Mouse (Mus musculus) embryo, embryonic 9.5 days (tissue): ENCODE data around the gene Irf2.
A peak's percentile ranks its signal among the peaks of the same experiment; 100 is the strongest.

Source experiments
- DNase-seq: peaks from one replicate; pipeline ENCODE4 v3.0.0-alpha.2; 2017; ENCODE audit errors: extremely low spot score

Irf2 gene

GRCm38 (mm10) chr8:46739003-46739949 lies at the start of gene Irf2:
TSS of gene Irf2 (plus strand) at chr8:46739732.
- peak; percentile 90 for DNase-seq

- DNase-seq, result peak; percentile 16
Observed at GRCm38 (mm10) chr8:46690111-46690510, 49.4 kb upstream of the Irf2 start.

DNA sequence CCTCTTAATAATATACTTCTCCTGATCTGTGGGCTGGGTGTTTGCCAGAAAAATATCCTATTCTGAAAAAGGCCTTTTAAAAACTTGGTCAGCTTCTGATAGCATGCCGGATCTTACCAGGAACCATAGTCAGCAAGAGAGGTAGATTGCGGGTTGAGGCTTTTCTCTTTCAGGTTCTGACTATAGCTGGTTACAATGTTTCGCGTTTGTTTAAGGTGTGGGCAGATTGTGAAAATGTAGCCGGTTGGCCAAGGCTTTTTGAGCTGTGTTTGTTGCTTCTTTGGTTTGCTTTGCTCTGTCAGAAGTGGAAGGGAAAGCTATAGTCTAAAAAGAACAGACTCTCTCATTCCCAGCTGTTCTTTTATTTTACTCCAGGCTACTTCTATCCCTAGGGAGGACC lies 49.0 kb upstream of the Irf2 start:
- DNase-seq, result peak; percentile 9

GRCm38 (mm10) chr8:46691360-46691759 lies 48.2 kb upstream of the Irf2 start:
- no peak for DNase-seq

GRCm38 (mm10) chr8:46696256-46697041 lies 43.1 kb upstream of the Irf2 start:
- DNase-seq, result no peak

DNA sequence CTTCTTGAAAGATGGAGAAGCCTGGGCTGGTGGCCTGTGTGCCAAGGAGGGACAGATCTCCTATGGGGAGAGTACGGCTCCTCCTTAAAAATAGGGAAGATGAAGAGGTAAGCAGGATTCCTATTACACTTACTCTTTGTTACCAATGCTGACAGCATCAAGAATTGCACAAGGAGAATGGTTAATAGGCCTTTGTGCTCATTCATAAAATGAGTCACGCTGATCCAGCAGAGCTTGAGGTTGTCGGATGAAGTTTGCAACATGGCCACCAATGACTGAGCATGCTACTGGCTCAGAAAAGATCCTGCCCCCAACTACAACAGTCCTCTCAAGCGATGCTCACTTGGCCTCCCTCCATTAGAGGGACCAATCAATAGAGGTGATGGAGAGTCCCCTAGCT lies 42.0 kb upstream of the Irf2 start:
- no peak for DNase-seq

- no peak for DNase-seq
Observed at GRCm38 (mm10) chr8:46698162-46698561, 41.4 kb upstream of the Irf2 start.

DNA sequence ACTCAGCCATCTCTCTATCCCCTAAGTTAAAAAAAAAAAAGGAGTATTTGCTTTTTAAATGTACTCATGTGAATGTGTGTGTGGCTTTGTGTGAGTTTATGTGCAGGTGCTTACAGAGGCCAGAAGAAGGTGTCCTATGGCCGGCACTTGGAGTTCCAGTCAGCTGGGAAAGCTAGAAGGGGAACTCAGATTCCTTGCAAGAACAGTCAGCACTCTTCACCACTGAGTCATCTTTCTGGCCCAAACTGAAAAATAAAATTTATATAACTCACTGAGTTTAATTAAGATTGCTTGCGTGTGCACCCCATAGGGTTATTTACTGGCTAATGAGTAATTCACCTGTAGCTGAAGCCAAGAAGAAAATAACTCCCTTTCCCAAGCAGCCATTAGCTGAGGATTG lies 34.4 kb upstream of the Irf2 start:
- no peak for DNase-seq

DNA sequence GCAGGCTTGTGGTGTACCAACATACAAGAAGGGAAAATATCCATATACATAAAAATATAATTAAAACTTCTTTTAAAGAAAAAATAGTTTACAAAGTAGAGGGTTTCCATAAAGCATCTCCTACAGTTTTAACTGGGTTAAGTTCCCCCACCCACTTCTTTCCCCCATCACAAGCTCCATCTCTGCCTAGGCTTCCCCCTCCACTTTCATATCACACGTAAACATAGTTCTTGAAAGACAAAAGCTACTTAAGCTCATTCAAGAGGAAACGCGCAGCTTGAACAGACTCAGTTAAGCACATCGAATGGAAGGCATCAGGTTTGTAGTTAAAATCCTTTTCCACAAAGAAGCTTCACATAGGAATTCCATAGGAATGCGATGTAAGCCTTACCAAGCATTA lies 32.8 kb upstream of the Irf2 start:
- DNase-seq, result no peak

DNA sequence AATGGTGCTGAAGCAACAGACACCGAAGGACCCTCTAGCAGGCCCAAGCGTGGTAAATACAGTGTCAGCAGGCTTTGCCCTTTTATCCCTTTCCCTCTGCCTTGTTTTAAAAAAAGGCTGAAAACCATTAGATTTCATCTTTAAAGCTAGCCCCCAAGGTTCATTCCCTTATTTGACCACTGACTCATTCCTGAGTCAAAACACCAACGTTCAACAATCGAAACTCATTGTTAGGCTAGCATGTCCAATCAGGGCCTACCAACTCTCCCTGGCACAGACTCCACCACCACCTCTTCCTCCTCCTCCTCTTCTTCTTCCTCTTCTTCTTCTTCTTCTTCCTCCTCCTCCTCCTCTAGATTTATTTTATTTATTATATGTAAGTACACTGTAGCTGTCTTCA lies 30.2 kb upstream of the Irf2 start:
- no peak for DNase-seq

- no peak for DNase-seq
Observed at GRCm38 (mm10) chr8:46710289-46710688, 29.2 kb upstream of the Irf2 start.

GRCm38 (mm10) chr8:46711496-46711895 lies 28.0 kb upstream of the Irf2 start:
- no peak for DNase-seq

GRCm38 (mm10) chr8:46713178-46713577 lies 26.4 kb upstream of the Irf2 start:
- no peak for DNase-seq

DNA sequence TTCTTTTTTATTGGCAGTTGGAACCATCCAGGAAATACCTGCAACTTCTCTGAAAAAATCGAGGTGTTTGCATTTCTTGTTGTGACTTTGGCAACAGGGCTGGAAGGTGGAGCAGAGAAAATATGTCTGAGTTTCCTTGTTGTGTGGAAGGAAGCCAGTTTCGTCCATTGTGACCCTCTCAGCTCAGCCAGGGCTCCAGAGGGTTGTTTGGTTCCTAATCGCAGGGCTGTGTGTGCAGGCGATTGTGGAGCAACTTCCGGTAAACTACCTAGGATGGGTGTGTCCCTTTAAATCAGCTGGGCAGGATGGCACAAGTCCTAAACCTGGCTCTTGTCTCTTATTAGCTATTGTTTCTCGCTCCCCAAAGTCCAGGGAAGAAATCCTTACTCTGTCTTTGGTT lies 25.7 kb upstream of the Irf2 start:
- DNase-seq, result no peak

GRCm38 (mm10) chr8:46714400-46714799 lies 25.1 kb upstream of the Irf2 start:
- DNase-seq, result no peak

DNA sequence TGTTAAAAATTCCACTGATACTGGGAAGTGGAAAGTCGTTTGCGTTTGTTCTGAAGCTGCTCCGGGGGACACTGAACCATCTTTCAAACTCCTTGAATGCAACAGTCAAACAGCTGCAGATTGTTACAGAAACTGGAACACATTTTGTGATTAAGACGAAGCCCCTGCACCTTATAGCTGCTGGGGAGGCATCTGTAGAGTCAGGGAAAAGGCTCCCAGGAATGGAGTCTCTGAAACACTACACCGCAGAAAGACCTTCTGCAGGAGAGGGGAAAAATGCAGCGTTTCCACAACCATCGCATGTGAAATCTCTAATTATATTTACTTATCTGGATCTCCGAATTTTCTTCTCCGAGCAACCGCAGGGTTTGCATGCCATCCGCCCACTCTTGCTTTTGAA lies 23.1 kb upstream of the Irf2 start:
- no peak for DNase-seq

- no peak for DNase-seq
Observed at GRCm38 (mm10) chr8:46717170-46717569, 22.4 kb upstream of the Irf2 start.

- DNase-seq, result no peak
Observed at GRCm38 (mm10) chr8:46718301-46718700, 21.2 kb upstream of the Irf2 start.

GRCm38 (mm10) chr8:46718747-46719146 lies 20.8 kb upstream of the Irf2 start:
- DNase-seq, result no peak

DNA sequence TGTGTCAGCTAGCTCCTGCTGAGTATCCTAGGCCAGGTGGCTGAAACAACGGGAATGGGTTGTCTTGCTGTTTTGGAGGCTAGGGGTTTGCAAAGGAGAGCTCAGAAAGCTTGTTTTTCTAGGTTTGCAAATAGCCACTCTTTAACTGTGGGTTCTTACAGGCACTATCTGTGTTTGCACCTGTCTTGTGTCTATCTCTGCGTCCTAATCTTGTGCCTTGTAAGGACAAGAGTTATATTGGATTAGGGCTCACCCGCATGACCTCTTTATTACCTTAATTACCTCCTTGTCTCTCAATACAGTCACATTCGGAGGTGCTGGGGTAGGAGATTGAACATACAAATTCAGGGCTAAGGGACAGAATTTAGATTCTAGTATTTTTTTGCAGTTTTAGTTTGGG lies 18.9 kb upstream of the Irf2 start:
- no peak for DNase-seq

DNA sequence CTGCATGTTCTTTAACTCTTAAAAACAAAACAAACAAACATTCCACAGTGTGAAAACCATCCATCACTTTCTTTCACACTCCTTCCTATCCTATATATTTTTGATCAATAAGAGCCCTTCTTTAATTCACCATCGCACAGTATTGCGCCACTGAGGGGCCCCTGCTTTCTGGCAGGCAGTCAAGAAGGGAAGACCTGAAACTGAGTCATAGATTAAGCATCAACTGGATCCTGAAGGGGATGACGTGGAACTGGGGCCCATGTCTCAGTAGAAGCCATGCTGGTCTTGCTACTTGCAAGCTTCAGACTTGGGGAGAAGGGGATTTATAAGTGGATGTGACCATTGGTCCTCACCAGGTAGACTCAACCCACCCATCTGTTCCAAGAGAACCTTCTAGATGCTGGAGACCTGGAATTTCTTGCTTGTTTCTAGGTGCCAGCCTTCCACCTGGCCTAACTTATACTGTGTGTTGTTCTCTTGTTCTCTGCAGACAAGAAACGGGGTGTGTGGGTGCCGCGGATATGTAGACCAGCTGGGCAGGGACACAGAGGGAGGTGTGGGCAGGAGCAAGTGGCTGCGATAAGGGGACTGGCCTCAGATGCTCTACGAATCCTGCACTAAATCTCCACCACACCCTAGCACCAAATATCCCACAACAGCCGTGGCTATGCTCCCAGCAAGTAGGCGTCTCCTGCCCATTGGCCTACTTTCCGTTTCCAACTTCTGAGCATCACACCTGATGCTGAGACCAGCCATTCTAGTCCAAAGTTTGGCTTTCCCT lies 18.3 kb upstream of the Irf2 start:
- DNase-seq, result no peak

DNA sequence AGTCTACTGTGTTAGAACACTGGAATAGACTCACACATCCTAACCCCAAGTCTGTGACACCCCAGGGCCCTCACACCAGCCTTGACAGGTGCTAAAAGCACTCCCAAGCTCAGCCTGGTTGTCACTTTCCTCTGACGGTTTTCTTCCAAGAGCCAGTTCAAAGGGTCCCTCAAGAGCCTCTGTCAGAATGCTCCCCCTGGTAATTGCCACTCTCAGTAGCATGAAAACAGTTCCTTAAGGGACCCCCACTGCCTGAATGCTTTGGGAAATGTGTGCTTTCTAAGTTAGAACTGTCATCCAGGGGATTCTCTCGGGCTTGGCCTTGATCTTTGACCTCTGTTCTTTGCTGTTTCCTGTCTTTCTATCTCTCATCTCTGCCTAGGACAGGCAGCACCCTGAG lies 17.0 kb upstream of the Irf2 start:
- DNase-seq, result no peak
